Mouse (Mus musculus): ENCODE measurements at regions not wholly inside any gene's neighbourhood (a gene's known extent, or its start where the extent isn't known, plus 50 kb on each side); places are given as distances from the start of the nearest gene placed in this dataset.

DNA sequence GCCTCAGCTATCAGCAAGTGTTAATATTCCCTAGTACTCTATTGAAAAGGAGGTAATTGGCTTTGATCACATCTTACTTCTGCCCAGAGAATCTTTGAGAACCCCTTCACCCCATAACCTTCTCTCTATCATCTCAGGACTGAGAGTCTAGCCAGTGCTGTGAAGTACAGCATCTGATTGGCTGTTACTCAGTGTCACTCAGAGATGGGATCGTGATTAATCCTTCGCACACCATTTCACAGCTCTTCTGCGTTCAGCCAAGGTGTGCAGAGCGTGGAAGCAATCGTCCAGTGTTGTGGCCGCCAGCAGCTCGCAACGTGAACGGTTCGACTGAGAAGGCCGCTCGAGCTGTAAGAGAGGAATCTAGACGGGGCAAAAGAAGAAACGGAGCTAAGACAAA, 87.9 kb upstream of the Ubl3 start:
- TF ChIP-seq CTCF (conservative IDR thresholded peaks at IDR 0.05; ENCODE audit: insufficient read depth, insufficient read length, low read depth, low read length) (no peak), POLR2A (IDR thresholded peaks at IDR 0.05; ENCODE audit: low read depth, low read length) (no peak)
